Mouse (Mus musculus) liver, embryonic 13.5 days (tissue): ENCODE measurements around the gene Retreg1. TPM values are rescaled to one million over a fixed set of nuclear protein-coding genes. Genes with fewer than 3 reads are reported as not detected.

ENCODE experiments used
- ATAC-seq: fragments of 200-750 bp; cut with Nextera tagmentation; 2 replicates; pipeline ENCODE4 v1.8.0; 2017; ENCODE audit warnings: low read depth, mild to moderate bottlenecking, moderate number of reproducible peaks, moderate library complexity
- DNase-seq: peaks from one replicate; pipeline ENCODE4 v3.0.0; 2022
- H3K27ac ChIP-seq: fragments of 300-500 bp; sonication (generic); 2 replicates; pipeline ENCODE4 v1.5.1; 2015; ENCODE audit warnings: moderate library complexity, mild to moderate bottlenecking, inconsistent platforms
- H3K27me3 ChIP-seq: fragments of 300-500 bp; sonication (generic); 2 replicates; pipeline ENCODE4 v1.6.1; 2015; ENCODE audit warnings: mild to moderate bottlenecking, inconsistent platforms
- H3K36me3 ChIP-seq: fragments of 300-500 bp; sonication (generic); 2 replicates; pipeline ENCODE4 v1.6.1; 2015; ENCODE audit warnings: mild to moderate bottlenecking, inconsistent platforms
- H3K4me1 ChIP-seq: fragments of 300-500 bp; sonication (generic); replicated peaks from 2 replicates; pipeline ENCODE4 v1.6.1; 2015; ENCODE audit warnings: inconsistent platforms
- H3K4me2 ChIP-seq: fragments of 300-500 bp; sonication (generic); 2 replicates; pipeline ENCODE4 v1.6.1; 2015; ENCODE audit warnings: inconsistent platforms, mild to moderate bottlenecking, moderate library complexity
- H3K4me3 ChIP-seq: fragments of 300-500 bp; sonication (generic); replicated peaks from 2 replicates; pipeline ENCODE4 v1.5.1; 2015; ENCODE audit warnings: mild to moderate bottlenecking, inconsistent platforms
- H3K9ac ChIP-seq: fragments of 300-500 bp; sonication (generic); 2 replicates; pipeline ENCODE4 v1.6.1; 2015; ENCODE audit warnings: mild to moderate bottlenecking, inconsistent platforms
- H3K9me3 ChIP-seq: fragments of 300-500 bp; sonication (generic); replicated peaks from 2 replicates; pipeline ENCODE4 v1.6.1; 2016; ENCODE audit warnings: inconsistent platforms
- WGBS: fragments of 180-500 bp; shearing (Covaris S2); methylation state at CpG from one replicate; pipeline ENCODE4 v1.1.7; 2015; ENCODE audit not compliant: insufficient replicate concordance; 5-methylcytosine and 5-hydroxymethylcytosine counted together
- polyA plus RNA-seq: library from polyadenylated mRNA; unstranded; fragments of >200 nt; fragmentation: Nextera tagmentation; extraction: Ambion mirVana; gene quantifications from 2 replicates; pipeline ENCODE4 v1.2.1, GENCODE M21; 2015

Retreg1 gene
- polyA plus RNA-seq, result 1.4 and 2.6 TPM in 2 replicates

GRCm38 (mm10) chr15:25843086-25843991 is at the start of gene Retreg1:
TSS of gene Retreg1 (plus strand) at chr15:25843180.
- no peak within 1 kb of the TSS for H3K9ac ChIP-seq
- no peaks in the 10 kb centered on the region for H3K36me3 ChIP-seq
- peaks cover 42% of the 10 kb centered on the region for H3K27me3 ChIP-seq
- peak within 1 kb of the TSS; percentile 59 for H3K4me3 ChIP-seq
- 0 out of 2 replicates have a peak, but pooled peaks cover 9% of the 10 kb centered on the region for H3K4me1 ChIP-seq
- ATAC-seq (peak; percentile 76), DNase-seq (peak; percentile 27)
- H3K27ac ChIP-seq, result no peak within 1 kb of the TSS
- no peaks in the 10 kb centered on the region for H3K9me3 ChIP-seq
- 1% methylated on average over 72 of the region's 72 CpGs for WGBS
- H3K4me2 ChIP-seq, result peak within 1 kb of the TSS; percentile 72

GRCm38 (mm10) chr15:25794123-25794522 is 48.9 kb upstream of the Retreg1 start:
- Histone ChIP-seq H3K4me3 (no peak overlapping the region), H3K4me1 (no peaks in the 10 kb centered on the region), H3K36me3 (peaks cover 22% of the 10 kb centered on the region; the same call in 1 of the 2 replicates), H3K9ac (no peak overlapping the region), H3K4me2 (no peak overlapping the region), H3K9me3 (no peaks in the 10 kb centered on the region), H3K27me3 (no peaks in the 10 kb centered on the region), H3K27ac (no peak overlapping the region)
- no peak for ATAC-seq
- WGBS, result 71% methylated on average over 8 of the region's 8 CpGs
- DNase-seq, result no peak

- Histone ChIP-seq H3K27me3 (no peaks in the 10 kb centered on the region), H3K4me1 (no peaks in the 10 kb centered on the region), H3K36me3 (peaks cover 26% of the 10 kb centered on the region; the same call in 1 of the 2 replicates), H3K9ac (no peak overlapping the region), H3K27ac (no peak overlapping the region), H3K4me2 (no peak overlapping the region), H3K9me3 (no peaks in the 10 kb centered on the region), H3K4me3 (no peak overlapping the region)
- no peak for ATAC-seq
- no peak for DNase-seq
- WGBS, result 71% methylated on average over 9 of the region's 9 CpGs
These were observed 47.5 kb upstream of the Retreg1 start for GRCm38 (mm10) chr15:25795496-25795895.

GRCm38 (mm10) chr15:25796353-25796752 is 46.6 kb upstream of the Retreg1 start:
- no peak for DNase-seq
- Histone ChIP-seq H3K4me1 (no peaks in the 10 kb centered on the region), H3K4me3 (no peak overlapping the region), H3K27me3 (no peaks in the 10 kb centered on the region), H3K4me2 (no peak overlapping the region), H3K27ac (no peak overlapping the region), H3K9ac (no peak overlapping the region), H3K9me3 (no peaks in the 10 kb centered on the region), H3K36me3 (peaks cover 26% of the 10 kb centered on the region; the same call in 1 of the 2 replicates)
- no peak for ATAC-seq
- WGBS, result 37% methylated on average over 3 of the region's 3 CpGs

- H3K9me3 ChIP-seq, result no peaks in the 10 kb centered on the region
- no peak overlapping the region for H3K4me2 ChIP-seq
- ATAC-seq, result no peak
- no peaks in the 10 kb centered on the region for H3K27me3 ChIP-seq
- H3K4me3 ChIP-seq, result no peak overlapping the region
- DNase-seq, result no peak
- H3K36me3 ChIP-seq, result peaks cover 30% of the 10 kb centered on the region; the same call in 1 of the 2 replicates
- no peak overlapping the region for H3K27ac ChIP-seq
- 65% methylated on average over 8 of the region's 8 CpGs for WGBS
- no peak overlapping the region for H3K9ac ChIP-seq
- H3K4me1 ChIP-seq, result no peaks in the 10 kb centered on the region
These were observed 45.8 kb upstream of the Retreg1 start for GRCm38 (mm10) chr15:25797179-25797578.

- Histone ChIP-seq H3K27me3 (no peaks in the 10 kb centered on the region), H3K4me3 (no peak overlapping the region), H3K4me1 (no peaks in the 10 kb centered on the region), H3K9ac (no peak overlapping the region), H3K27ac (no peak overlapping the region), H3K9me3 (no peaks in the 10 kb centered on the region), H3K36me3 (peaks cover 31% of the 10 kb centered on the region; the same call in 1 of the 2 replicates), H3K4me2 (no peak overlapping the region)
- DNase-seq (no peak), ATAC-seq (no peak)
- 81% methylated on average over 1 of the region's 1 CpGs for WGBS
These were observed 45.1 kb upstream of the Retreg1 start for GRCm38 (mm10) chr15:25797888-25798287.

GRCm38 (mm10) chr15:25801726-25802125 is 41.3 kb upstream of the Retreg1 start:
- Histone ChIP-seq H3K36me3 (peaks cover 33% of the 10 kb centered on the region), H3K4me1 (no peaks in the 10 kb centered on the region), H3K9ac (no peak overlapping the region), H3K4me2 (no peak overlapping the region), H3K4me3 (no peak overlapping the region), H3K27me3 (no peaks in the 10 kb centered on the region), H3K27ac (no peak overlapping the region), H3K9me3 (no peaks in the 10 kb centered on the region)
- DNase-seq, result no peak
- no peak for ATAC-seq
- 78% methylated on average over 5 of the region's 5 CpGs for WGBS

GRCm38 (mm10) chr15:25802194-25802593 is 40.8 kb upstream of the Retreg1 start:
- H3K27me3 ChIP-seq, result no peaks in the 10 kb centered on the region
- WGBS, result 74% methylated on average over 8 of the region's 8 CpGs
- no peak overlapping the region for H3K27ac ChIP-seq
- no peak overlapping the region for H3K9ac ChIP-seq
- H3K4me3 ChIP-seq, result no peak overlapping the region
- no peaks in the 10 kb centered on the region for H3K4me1 ChIP-seq
- H3K4me2 ChIP-seq, result no peak overlapping the region
- DNase-seq (no peak), ATAC-seq (no peak)
- H3K9me3 ChIP-seq, result no peaks in the 10 kb centered on the region
- peaks cover 38% of the 10 kb centered on the region for H3K36me3 ChIP-seq

- WGBS, result 75% methylated on average over 15 of the region's 15 CpGs
- no peaks in the 10 kb centered on the region for H3K4me1 ChIP-seq
- no peaks in the 10 kb centered on the region for H3K27me3 ChIP-seq
- H3K9me3 ChIP-seq, result no peaks in the 10 kb centered on the region
- no peak overlapping the region for H3K4me3 ChIP-seq
- DNase-seq, result no peak
- H3K36me3 ChIP-seq, result peaks cover 42% of the 10 kb centered on the region
- no peak overlapping the region for H3K9ac ChIP-seq
- no peak for ATAC-seq
- H3K4me2 ChIP-seq, result no peak overlapping the region
- H3K27ac ChIP-seq, result no peak overlapping the region
These were observed 39.9 kb upstream of the Retreg1 start for GRCm38 (mm10) chr15:25803111-25803510.

- DNase-seq (peak; percentile 17), ATAC-seq (no peak; the same call in 1 of the 2 replicates)
- Histone ChIP-seq H3K4me1 (no peaks in the 10 kb centered on the region), H3K27ac (no peak overlapping the region), H3K27me3 (no peaks in the 10 kb centered on the region), H3K4me2 (no peak overlapping the region), H3K36me3 (peaks cover 39% of the 10 kb centered on the region), H3K9me3 (no peaks in the 10 kb centered on the region), H3K4me3 (no peak overlapping the region), H3K9ac (no peak overlapping the region)
- WGBS, result 71% methylated on average over 21 of the region's 21 CpGs
These were observed 37.5 kb upstream of the Retreg1 start for GRCm38 (mm10) chr15:25805336-25806110.

- no peak overlapping the region for H3K4me3 ChIP-seq
- H3K27ac ChIP-seq, result no peak overlapping the region
- WGBS, result 85% methylated on average over 17 of the region's 17 CpGs
- no peaks in the 10 kb centered on the region for H3K27me3 ChIP-seq
- no peak overlapping the region for H3K9ac ChIP-seq
- ATAC-seq (no peak), DNase-seq (no peak)
- H3K36me3 ChIP-seq, result peaks cover 46% of the 10 kb centered on the region
- H3K4me1 ChIP-seq, result no peaks in the 10 kb centered on the region
- H3K9me3 ChIP-seq, result no peaks in the 10 kb centered on the region
- H3K4me2 ChIP-seq, result no peak overlapping the region
These were observed 36.6 kb upstream of the Retreg1 start for GRCm38 (mm10) chr15:25806363-25806762.
